Mouse (Mus musculus) lung, postnatal 4 days (tissue): ENCODE data around the gene Slc31a1.

Experiments
- DNase-seq, 2 experiments: peaks; one replicate each; pipeline ENCODE4 v3.0.0; 2021

The Slc31a1 gene

GRCm38 (mm10) chr4:62408601-62409282, 48.2 kb downstream of the Slc31a1 start, which contains the start of the genes Cdc26 and Prpf4:
Cdc26 (minus strand) TSS chr4:62408642.
Prpf4 (plus strand) TSS chr4:62408797.
- DNase-seq, result peak; percentile 97 to 98

GRCm38 (mm10) chr4:62409615-62410014, 49.1 kb downstream of the Slc31a1 start:
- DNase-seq, result no peak

GRCm38 (mm10) chr4:62410325-62410724, 49.8 kb downstream of the Slc31a1 start:
- DNase-seq, result no peak

GRCm38 (mm10) chr4:62411606-62412005, 51.1 kb downstream of the Slc31a1 start:
- no peak for DNase-seq

GRCm38 (mm10) chr4:62418448-62418847, 57.9 kb downstream of the Slc31a1 start:
- DNase-seq, result no peak

GRCm38 (mm10) chr4:62419091-62419490, 58.6 kb downstream of the Slc31a1 start:
- DNase-seq, result no peak

- no peak for DNase-seq
Measured at GRCm38 (mm10) chr4:62425891-62426290, 65.4 kb downstream of the Slc31a1 start.

GRCm38 (mm10) chr4:62427978-62428758, 67.6 kb downstream of the Slc31a1 start:
- DNase-seq, result peak; percentile 14 to 65

GRCm38 (mm10) chr4:62429616-62430015, 69.1 kb downstream of the Slc31a1 start:
- DNase-seq, result no peak

GRCm38 (mm10) chr4:62430678-62431077, 70.2 kb downstream of the Slc31a1 start:
- no peak for DNase-seq

GRCm38 (mm10) chr4:62431522-62431921, 71.0 kb downstream of the Slc31a1 start:
- DNase-seq, result no peak

GRCm38 (mm10) chr4:62433939-62434870, 73.7 kb downstream of the Slc31a1 start:
- DNase-seq, result no peak

GRCm38 (mm10) chr4:62435081-62435480, 74.6 kb downstream of the Slc31a1 start, which contains the start of gene Rnf183:
Rnf183 (minus strand) TSS chr4:62435252.
- no peak for DNase-seq

- DNase-seq, result no peak
Measured at GRCm38 (mm10) chr4:62437256-62437778, 76.8 kb downstream of the Slc31a1 start.

- DNase-seq, result no peak
Measured at GRCm38 (mm10) chr4:62437871-62438270, 77.3 kb downstream of the Slc31a1 start.

GRCm38 (mm10) chr4:62439793-62440192, 79.3 kb downstream of the Slc31a1 start:
- no peak for DNase-seq

GRCm38 (mm10) chr4:62440544-62440943, 80.0 kb downstream of the Slc31a1 start:
- DNase-seq, result no peak

GRCm38 (mm10) chr4:62440986-62441385, 80.5 kb downstream of the Slc31a1 start:
- no peak for DNase-seq
